Mouse (Mus musculus): ENCODE data around the gene Mast2. TPM values are rescaled to one million over a fixed set of nuclear protein-coding genes. Genes with fewer than 3 reads are reported as not detected.
A peak's percentile ranks its signal among the peaks of the same experiment; 100 is the strongest.

The Mast2 gene
- polyA plus RNA-seq, 1 experiment from 2014 or later, result 15.1 TPM

GRCm38 (mm10) chr4:116461943-116462342 lies 2.0 kb downstream of the Mast2 start:
- no peak overlapping the region for H3K9ac ChIP-seq
- peaks cover 18% of the 10 kb centered on the region for H3K4me1 ChIP-seq
- WGBS, result 93% methylated on average over 3 of the region's 3 CpGs
- no peaks in the 10 kb centered on the region for H3K36me3 ChIP-seq
- no peak for ATAC-seq (ENCODE audit: low FRiP score, low read depth)
- H3K27ac ChIP-seq, result no peak overlapping the region
- no peak overlapping the region for H3K4me3 ChIP-seq
- H3K27me3 ChIP-seq, result no peaks in the 10 kb centered on the region
- peak overlapping the region; percentile 72; the same call in 1 of the 2 replicates for H3K4me2 ChIP-seq (replicated peaks)
- no peaks in the 10 kb centered on the region for H3K9me3 ChIP-seq

GRCm38 (mm10) chr4:116451553-116451952 lies 12.4 kb downstream of the Mast2 start:
- no peaks in the 10 kb centered on the region for H3K9me3 ChIP-seq
- no peak overlapping the region for H3K4me2 ChIP-seq (replicated peaks)
- no peak overlapping the region for H3K9ac ChIP-seq
- no peak overlapping the region for H3K27ac ChIP-seq
- H3K27me3 ChIP-seq, result no peaks in the 10 kb centered on the region
- H3K36me3 ChIP-seq, result peaks cover 11% of the 10 kb centered on the region; the same call in 1 of the 2 replicates
- H3K4me1 ChIP-seq, result no peaks in the 10 kb centered on the region
- ATAC-seq (ENCODE audit: low FRiP score, low read depth), result no peak
- no peak overlapping the region for H3K4me3 ChIP-seq

GRCm38 (mm10) chr4:116449951-116450350 lies 14.0 kb downstream of the Mast2 start:
- no peak overlapping the region for H3K9ac ChIP-seq
- H3K4me3 ChIP-seq, result no peak overlapping the region
- ATAC-seq (ENCODE audit: low FRiP score, low read depth), result no peak
- H3K9me3 ChIP-seq, result no peaks in the 10 kb centered on the region
- H3K36me3 ChIP-seq, result peaks cover 11% of the 10 kb centered on the region; the same call in 1 of the 2 replicates
- H3K27ac ChIP-seq, result no peak overlapping the region
- H3K27me3 ChIP-seq, result no peaks in the 10 kb centered on the region
- H3K4me2 ChIP-seq (replicated peaks), result no peak overlapping the region
- no peaks in the 10 kb centered on the region for H3K4me1 ChIP-seq

GRCm38 (mm10) chr4:116448673-116449072 lies 15.3 kb downstream of the Mast2 start:
- H3K9ac ChIP-seq, result no peak overlapping the region
- no peak overlapping the region for H3K4me3 ChIP-seq
- H3K27me3 ChIP-seq, result no peaks in the 10 kb centered on the region
- no peak overlapping the region for H3K4me2 ChIP-seq (replicated peaks)
- peaks cover 8% of the 10 kb centered on the region; the same call in 1 of the 2 replicates for H3K36me3 ChIP-seq
- 57% methylated on average over 8 of the region's 8 CpGs for WGBS
- no peak overlapping the region for H3K27ac ChIP-seq
- ATAC-seq (ENCODE audit: low FRiP score, low read depth), result no peak
- H3K4me1 ChIP-seq, result no peaks in the 10 kb centered on the region
- H3K9me3 ChIP-seq, result no peaks in the 10 kb centered on the region

GRCm38 (mm10) chr4:116439383-116439782 lies 24.6 kb downstream of the Mast2 start:
- Histone ChIP-seq H3K9me3 (no peaks in the 10 kb centered on the region), H3K9ac (no peak overlapping the region), H3K27me3 (no peaks in the 10 kb centered on the region), H3K27ac (no peak overlapping the region), H3K4me1 (no peaks in the 10 kb centered on the region), H3K36me3 (no peaks in the 10 kb centered on the region), H3K4me2 (replicated peaks) (no peak overlapping the region), H3K4me3 (no peak overlapping the region)
- ATAC-seq (ENCODE audit: low FRiP score, low read depth), result no peak
- 94% methylated on average over 1 of the region's 1 CpGs for WGBS

- peaks cover 2% of the 10 kb centered on the region; the same call in 1 of the 2 replicates for H3K36me3 ChIP-seq
- no peaks in the 10 kb centered on the region for H3K9me3 ChIP-seq
- H3K27me3 ChIP-seq, result no peaks in the 10 kb centered on the region
- H3K27ac ChIP-seq, result no peak overlapping the region
- no peak overlapping the region for H3K4me3 ChIP-seq
- H3K9ac ChIP-seq, result no peak overlapping the region
- no peak for ATAC-seq (ENCODE audit: low FRiP score, low read depth)
- H3K4me2 ChIP-seq (replicated peaks), result no peak overlapping the region
- no peaks in the 10 kb centered on the region for H3K4me1 ChIP-seq
Measured at GRCm38 (mm10) chr4:116438561-116438960, 25.4 kb downstream of the Mast2 start.

GRCm38 (mm10) chr4:116435626-116436025 lies 28.4 kb downstream of the Mast2 start:
- Histone ChIP-seq H3K36me3 (peaks cover 9% of the 10 kb centered on the region), H3K27me3 (no peaks in the 10 kb centered on the region), H3K4me1 (no peaks in the 10 kb centered on the region), H3K9me3 (no peaks in the 10 kb centered on the region), H3K9ac (no peak overlapping the region), H3K4me3 (no peak overlapping the region), H3K27ac (no peak overlapping the region), H3K4me2 (replicated peaks) (no peak overlapping the region)
- WGBS, result 93% methylated on average over 4 of the region's 4 CpGs
- ATAC-seq (ENCODE audit: low FRiP score, low read depth), result no peak

- no peak overlapping the region for H3K4me2 ChIP-seq (replicated peaks)
- no peak overlapping the region for H3K4me3 ChIP-seq
- 82% methylated on average over 1 of the region's 1 CpGs for WGBS
- H3K9me3 ChIP-seq, result no peaks in the 10 kb centered on the region
- no peaks in the 10 kb centered on the region for H3K27me3 ChIP-seq
- H3K4me1 ChIP-seq, result no peaks in the 10 kb centered on the region
- ATAC-seq (ENCODE audit: low FRiP score, low read depth), result no peak
- no peak overlapping the region for H3K27ac ChIP-seq
- no peak overlapping the region for H3K9ac ChIP-seq
- H3K36me3 ChIP-seq, result peaks cover 38% of the 10 kb centered on the region
Measured at GRCm38 (mm10) chr4:116422186-116422585, 41.8 kb downstream of the Mast2 start.

GRCm38 (mm10) chr4:116421170-116421569 lies 42.8 kb downstream of the Mast2 start:
- H3K9me3 ChIP-seq, result no peaks in the 10 kb centered on the region
- H3K27me3 ChIP-seq, result no peaks in the 10 kb centered on the region
- no peak for ATAC-seq (ENCODE audit: low FRiP score, low read depth)
- H3K4me3 ChIP-seq, result no peak overlapping the region
- no peak overlapping the region for H3K9ac ChIP-seq
- H3K4me2 ChIP-seq (replicated peaks), result no peak overlapping the region
- H3K27ac ChIP-seq, result no peak overlapping the region
- 88% methylated on average over 3 of the region's 3 CpGs for WGBS
- peaks cover 38% of the 10 kb centered on the region for H3K36me3 ChIP-seq
- no peaks in the 10 kb centered on the region for H3K4me1 ChIP-seq

- Histone ChIP-seq H3K9ac (no peak overlapping the region), H3K27me3 (no peaks in the 10 kb centered on the region), H3K4me1 (no peaks in the 10 kb centered on the region), H3K27ac (no peak overlapping the region), H3K4me3 (no peak overlapping the region), H3K36me3 (peaks cover 6% of the 10 kb centered on the region; the same call in 1 of the 2 replicates), H3K9me3 (no peaks in the 10 kb centered on the region), H3K4me2 (replicated peaks) (no peak overlapping the region)
- ATAC-seq (ENCODE audit: low FRiP score, low read depth), result no peak
- WGBS, result 57% methylated on average over 1 of the region's 1 CpGs
Measured at GRCm38 (mm10) chr4:116412993-116413392, 51.0 kb downstream of the Mast2 start.

GRCm38 (mm10) chr4:116411401-116411800 lies 52.6 kb downstream of the Mast2 start:
- no peak for ATAC-seq (ENCODE audit: low FRiP score, low read depth)
- H3K9ac ChIP-seq, result no peak overlapping the region

GRCm38 (mm10) chr4:116406668-116407067 lies 57.3 kb downstream of the Mast2 start:
- Histone ChIP-seq H3K4me2 (replicated peaks) (no peak overlapping the region), H3K4me1 (peaks cover 5% of the 10 kb centered on the region; the same call in 1 of the 2 replicates), H3K27me3 (no peaks in the 10 kb centered on the region), H3K36me3 (no peaks in the 10 kb centered on the region), H3K9me3 (no peaks in the 10 kb centered on the region), H3K4me3 (no peak overlapping the region), H3K9ac (no peak overlapping the region), H3K27ac (no peak overlapping the region)
- ATAC-seq (ENCODE audit: low FRiP score, low read depth), result no peak
- WGBS, result 87% methylated on average over 2 of the region's 2 CpGs

More at GRCm38 (mm10) chr4:116411401-116411800, 52.6 kb downstream of the Mast2 start:
- Histone ChIP-seq H3K4me3 (no peak overlapping the region), H3K36me3 (no peaks in the 10 kb centered on the region), H3K4me2 (replicated peaks) (no peak overlapping the region), H3K9me3 (no peaks in the 10 kb centered on the region), H3K27me3 (no peaks in the 10 kb centered on the region), H3K27ac (no peak overlapping the region), H3K4me1 (no peaks in the 10 kb centered on the region)

GRCm38 (mm10) chr4:116405955-116406351 lies 58.0 kb downstream of the Mast2 start:
- H3K9ac ChIP-seq, result no peak overlapping the region; the same call in 1 of the 2 replicates
- H3K27me3 ChIP-seq, result no peaks in the 10 kb centered on the region
- peak overlapping the region; percentile 28; the same call in 1 of the 2 replicates for H3K4me2 ChIP-seq (replicated peaks)
- WGBS, result 65% methylated on average over 8 of the region's 8 CpGs
- no peak overlapping the region for H3K4me3 ChIP-seq
- no peaks in the 10 kb centered on the region for H3K36me3 ChIP-seq
- no peak overlapping the region for H3K27ac ChIP-seq
- H3K9me3 ChIP-seq, result no peaks in the 10 kb centered on the region
- ATAC-seq (ENCODE audit: low FRiP score, low read depth), result no peak
- H3K4me1 ChIP-seq, result peaks cover 5% of the 10 kb centered on the region; the same call in 1 of the 2 replicates
